Mouse (Mus musculus): ENCODE results near the gene Iqub.

DNA sequence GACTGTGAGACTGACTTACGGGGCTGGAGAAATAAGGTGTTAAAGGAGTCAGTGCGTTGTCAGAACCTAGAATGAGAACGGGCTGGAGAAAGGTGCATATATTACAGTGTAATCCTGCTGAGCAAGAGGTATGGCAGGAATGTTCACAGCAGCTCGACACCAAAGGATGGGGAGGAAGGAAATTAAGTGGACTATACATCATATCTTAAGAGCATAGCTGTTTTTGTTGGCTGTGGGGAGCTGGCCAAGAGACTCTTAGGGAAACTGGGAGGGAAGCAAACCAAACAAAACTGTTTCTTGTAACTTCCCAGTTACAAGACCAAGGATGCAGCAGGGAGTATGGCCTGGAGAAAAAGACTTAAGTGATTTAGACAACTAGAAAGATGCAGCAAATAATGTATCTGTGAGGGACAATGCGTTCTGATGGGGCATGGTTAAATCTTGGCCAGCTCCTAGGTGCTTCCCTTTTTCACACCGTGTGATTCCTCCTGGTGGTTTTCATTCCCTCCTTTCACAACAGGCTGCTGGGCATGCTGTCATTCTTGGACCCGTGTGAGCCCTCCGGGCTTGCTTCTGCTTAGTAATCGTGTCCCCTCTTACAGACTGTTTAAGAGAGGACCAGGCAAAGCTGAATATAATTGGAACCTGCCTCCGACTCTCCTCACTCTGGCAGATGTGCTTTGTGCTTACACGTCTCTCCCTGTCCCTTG lies 16.0 kb upstream of the Iqub start:
- TF ChIP-seq CTCF (conservative IDR thresholded peaks at IDR 0.05; ENCODE audit: insufficient read depth, insufficient read length, low read depth, low read length) (no peak), POLR2A (IDR thresholded peaks at IDR 0.05; ENCODE audit: low read depth, low read length) (no peak)
